Mouse (Mus musculus) heart, postnatal 25 days (tissue): Measurements from ENCODE around the gene Usp35. TPM values are rescaled to one million over a fixed set of nuclear protein-coding genes. Genes with fewer than 3 reads are reported as not detected.

Experiments
- DNase-seq: peaks from one replicate; pipeline ENCODE4 v3.0.0; 2022; ENCODE audit warnings: low spot score
- intact Hi-C: fragments of 180-260 bp; cut with DNase I; formaldehyde crosslinking; loops from one replicate; pipeline ENCODE4 v1.15.1; 2025
- total RNA-seq, 2 experiments: library from RNA; stranded (reverse); gene quantifications; 2 replicates each; pipeline ENCODE4 v1.2.3; 2021

The Usp35 gene
- total RNA-seq, 2 experiments from 2014 or later: 0.61 to 0.65 TPM

DNA sequence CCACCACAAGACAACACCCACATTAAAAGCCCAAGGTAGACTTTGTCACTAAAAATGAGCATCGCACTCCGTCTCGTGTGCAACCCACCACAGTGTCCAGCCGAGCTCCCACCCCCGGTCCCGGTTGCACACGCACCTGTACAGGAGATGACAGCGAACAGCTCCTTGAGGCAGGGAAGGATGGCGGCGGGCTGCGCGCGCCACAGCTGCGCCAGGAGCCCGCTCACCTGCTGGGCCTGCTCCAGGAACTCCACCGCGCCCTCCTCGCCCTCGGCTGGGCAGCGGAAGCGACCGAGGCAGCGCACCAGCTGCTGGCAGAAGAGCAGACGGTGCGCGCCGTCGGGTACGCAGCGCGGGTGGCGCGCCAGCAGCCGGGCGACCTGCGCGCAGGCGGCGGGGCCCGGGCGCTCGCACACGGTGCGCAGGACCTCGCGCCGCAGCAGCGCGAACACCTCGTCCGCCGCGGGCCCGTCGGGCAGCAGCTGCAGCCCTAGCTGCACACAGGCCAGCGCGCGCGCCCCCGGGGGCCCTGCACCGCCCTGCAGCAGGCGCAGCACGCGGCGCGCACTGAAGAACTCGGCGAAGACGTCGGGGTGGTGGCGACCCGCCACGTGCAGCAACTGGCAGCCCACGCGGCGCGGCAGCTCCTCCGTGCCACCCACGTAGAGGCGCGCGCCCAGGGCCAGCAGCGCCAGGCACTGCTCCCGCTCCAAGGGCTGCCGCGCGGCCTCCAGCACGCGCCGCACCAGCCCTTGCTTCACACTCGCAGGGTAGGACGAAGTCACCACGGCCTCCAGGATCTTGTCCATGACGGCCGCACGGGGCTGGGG is 6.4 kb downstream of the Usp35 start:
- DNase-seq: no peak
- intact Hi-C loops: no loop called here

DNA sequence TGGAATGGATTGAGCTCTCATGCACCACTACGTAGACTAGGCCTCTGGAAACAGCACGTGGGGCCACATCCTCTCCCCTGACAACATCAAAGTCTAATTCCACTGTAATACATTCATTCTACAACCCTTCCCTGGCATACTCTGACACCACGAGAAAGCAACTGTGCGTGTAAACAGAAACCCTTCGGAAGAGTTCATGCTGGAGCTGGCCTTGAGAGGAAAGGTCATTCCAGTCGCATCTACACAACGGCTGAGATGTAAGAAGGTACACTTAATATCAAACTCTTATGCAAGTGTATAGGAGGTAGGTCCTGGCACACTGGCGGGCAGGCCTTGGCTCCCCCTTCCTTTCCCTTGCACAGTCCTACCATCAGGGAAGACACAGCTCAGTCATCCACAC is 7.5 kb downstream of the Usp35 start:
- intact Hi-C loops: no loop called here
- DNase-seq: no peak

DNA sequence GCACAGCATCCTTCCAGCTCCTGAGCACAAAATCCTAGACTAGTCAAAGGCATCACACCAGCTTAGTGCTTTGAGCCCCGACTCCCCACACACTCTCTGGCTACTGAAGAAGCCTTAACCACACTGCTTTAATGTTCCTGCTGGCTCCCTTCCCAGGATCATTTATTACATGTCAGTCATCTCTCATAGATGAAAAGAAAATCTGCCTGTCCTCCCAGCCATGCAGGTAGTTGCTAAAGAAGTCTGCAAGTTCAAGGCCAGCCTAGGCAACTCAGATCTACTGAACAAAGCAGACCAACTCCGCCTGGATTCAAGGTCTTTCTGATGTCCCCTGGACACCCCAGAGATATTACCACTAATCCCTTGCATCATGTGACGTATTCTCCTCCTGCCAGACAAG is 14.1 kb downstream of the Usp35 start:
- intact Hi-C loops: no loop called here
- DNase-seq: no peak

DNA sequence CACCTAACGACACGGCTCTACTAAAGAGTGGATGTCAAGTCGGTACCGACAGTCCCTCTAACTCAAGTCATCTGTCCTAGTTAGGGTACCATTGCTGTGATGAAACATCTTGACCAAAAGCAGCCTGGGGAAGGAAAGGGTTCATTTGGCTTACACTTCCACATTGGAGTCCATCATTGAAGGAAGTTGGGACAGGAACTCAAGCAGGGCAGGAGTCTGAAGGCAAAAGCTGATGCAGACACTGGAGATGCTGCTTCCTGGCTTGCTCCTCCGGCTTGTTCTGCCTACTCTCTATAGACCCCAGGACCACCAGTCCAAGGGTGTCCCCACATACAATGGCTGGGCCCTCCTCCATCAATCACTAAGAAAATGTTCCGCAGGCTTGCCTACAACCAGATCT is 16.2 kb downstream of the Usp35 start:
- intact Hi-C loops: no loop called here
- no peak for DNase-seq

DNA sequence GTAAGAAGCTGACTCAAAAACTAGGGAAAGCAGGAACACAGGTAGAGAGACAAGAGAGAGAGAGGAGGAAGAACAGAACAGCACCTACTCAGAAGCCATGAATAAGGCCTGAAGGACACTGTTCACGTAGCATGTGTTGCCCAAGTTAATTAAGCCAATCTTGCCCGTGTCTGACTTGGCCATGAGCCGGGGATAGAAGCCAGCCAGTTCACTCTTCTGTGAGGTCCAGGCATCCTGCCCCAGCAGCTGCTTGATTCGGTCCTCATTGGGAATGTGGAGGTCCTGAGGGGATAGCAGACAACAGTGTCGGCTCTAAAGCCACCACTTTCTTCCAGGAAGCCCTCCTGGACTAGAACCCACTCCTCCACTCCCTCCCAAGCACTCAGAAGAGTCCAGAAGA is 17.2 kb downstream of the Usp35 start:
- DNase-seq: no peak
- intact Hi-C loops: no loop called here

DNA sequence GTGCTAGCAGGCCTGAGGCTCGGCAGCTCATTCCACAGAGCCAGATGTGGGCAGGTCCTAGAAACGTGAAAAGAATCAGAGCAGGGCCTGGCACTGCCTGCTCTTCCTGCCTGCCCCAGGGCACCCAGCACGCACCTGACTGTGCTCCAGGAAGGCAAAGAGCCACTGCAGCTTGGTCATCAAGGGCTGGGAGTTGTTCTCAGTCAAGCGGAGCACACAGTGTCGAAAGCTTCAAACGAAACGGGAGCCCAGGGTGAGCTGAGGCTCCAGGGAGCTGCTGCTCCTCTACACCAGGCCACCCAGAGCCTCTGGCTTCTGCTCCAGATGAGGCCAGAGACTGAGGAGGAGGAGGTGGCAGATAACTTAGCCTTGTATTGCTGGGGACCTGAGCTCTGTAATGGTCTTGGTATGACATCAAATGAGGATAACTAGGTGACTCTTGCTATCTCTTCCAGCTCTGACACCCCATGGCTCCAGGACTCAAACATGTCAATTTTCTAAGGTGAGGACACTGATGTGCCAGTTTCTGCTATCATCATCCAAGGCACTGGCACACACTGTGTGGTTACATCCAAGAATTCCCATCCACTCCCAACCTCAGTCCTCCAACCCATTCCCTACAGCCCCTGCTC is 18.3 kb downstream of the Usp35 start:
- intact Hi-C loops: no loop called here

DNA sequence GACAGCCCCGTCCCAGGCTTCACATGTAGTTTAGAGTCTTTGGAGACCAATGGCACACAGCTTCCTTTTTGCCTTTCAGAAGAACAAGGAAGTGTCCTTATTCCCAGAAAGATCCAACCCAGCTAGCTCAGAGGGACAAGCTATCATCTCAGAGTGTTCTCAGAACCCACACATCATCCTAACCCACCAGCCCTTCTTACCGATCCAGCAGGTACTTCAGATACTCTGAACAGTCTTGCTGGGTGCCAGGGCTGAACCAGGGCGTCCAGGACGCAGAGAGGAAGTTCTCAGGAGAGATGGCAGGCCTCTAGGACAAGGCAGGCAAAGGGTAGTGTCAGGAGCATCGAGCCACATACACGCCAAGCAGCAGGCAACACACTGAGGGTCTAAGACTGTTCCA is 19.0 kb downstream of the Usp35 start:
- DNase-seq: no peak

More for the DNA sequence above, 18.3 kb downstream of the Usp35 start:
- DNase-seq: no peak

DNA sequence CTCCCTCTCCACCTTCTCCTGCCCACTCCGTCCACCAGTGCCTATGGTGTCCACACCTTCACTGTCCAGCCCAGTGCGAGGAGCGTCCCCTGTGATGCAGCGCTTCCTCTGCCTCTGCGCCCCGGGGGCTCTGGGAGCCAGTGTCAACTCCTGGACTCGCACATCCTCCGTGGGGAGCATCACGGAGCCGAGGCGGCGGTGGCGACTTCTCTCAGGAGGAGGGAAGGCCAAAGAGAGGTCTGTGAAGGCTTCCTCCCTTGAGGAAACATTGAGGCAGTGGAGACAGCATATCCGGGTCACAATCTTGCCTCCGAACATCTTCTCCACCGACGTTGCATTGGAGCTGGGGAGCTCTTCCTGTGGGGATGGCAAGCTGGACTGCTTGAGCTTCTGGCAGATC is 19.6 kb downstream of the Usp35 start:
- DNase-seq: no peak
- intact Hi-C loops: no loop called here

More for the DNA sequence above, 19.0 kb downstream of the Usp35 start:
- intact Hi-C loops: no loop called here

DNA sequence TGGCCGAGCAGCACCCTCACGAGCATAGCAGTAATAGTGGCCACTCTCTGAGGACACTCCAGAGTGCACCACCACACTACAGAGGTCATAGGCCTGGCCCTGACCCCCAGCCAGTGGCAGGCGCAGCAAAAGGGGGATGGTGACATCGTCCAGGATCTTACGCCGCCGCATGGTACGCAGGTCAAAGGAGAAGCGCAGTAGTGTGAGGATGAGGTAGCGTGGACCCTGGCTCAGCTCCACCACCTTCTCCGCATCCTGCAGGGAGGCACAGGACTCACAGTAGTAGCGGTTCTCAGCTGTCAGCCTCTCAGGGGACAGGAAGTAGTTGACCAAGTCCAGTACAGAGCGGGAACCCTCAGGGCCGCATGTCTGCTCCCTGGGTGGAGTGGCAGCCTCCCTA is 20.2 kb downstream of the Usp35 start:
- intact Hi-C loops: no loop called here
- DNase-seq: no peak

DNA sequence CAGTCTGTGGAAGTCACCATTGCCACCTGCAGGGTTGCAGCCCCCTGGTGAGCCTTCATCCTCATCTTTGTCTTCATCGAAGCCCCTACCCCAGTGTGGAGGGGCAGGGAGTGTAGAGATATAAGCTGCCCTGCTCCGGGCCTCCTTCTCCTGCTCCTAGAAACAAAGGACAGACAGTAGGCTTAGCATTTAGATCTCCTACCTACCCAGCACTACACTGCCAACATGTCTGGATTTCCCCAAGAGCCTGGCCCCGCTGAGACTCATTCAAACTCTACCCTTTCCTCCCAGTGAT is 21.5 kb downstream of the Usp35 start:
- no peak for DNase-seq
- intact Hi-C loops: no loop called here

DNA sequence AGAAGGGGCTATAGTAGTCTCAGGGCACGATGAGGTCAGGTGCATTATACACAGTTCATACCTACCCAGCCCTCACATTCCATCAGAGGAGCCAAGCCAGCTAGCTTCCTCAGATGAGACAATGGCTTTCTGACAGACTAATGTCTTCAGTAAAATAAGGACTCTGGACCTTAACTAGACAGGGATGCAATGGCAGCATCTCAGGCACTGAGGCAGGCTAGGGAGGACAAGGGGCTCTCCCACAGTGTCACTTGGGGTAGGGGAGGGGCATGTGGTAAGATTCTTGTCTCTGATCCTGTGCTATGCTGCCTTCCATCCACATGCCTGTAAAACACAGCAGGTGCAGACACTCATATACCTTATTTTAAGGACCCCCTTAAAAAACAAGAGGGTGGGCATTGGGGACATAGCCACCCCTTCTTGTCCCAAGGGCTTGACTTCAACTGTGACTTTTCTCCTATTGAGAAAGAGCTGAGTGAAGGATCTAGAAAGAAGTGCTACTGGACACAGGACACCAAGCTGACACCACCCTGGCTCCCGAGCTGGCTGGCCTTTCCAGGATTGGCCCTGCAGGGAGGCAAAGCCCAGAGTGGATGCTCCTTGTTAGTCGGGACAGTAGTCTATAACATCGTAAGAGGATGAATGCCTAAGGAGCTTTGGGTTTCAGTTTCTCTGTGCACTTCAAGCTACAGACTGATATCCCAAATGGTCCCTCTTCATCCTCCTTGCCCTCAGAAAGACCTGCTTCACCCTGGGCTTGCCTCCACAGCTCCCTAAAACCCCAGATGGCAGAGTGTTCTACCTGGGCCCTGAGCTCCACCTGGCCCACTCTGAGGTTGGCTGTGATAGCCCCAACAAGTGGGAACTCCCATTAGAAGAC is 22.1 kb downstream of the Usp35 start:
- no peak for DNase-seq
- intact Hi-C loops: no loop called here

DNA sequence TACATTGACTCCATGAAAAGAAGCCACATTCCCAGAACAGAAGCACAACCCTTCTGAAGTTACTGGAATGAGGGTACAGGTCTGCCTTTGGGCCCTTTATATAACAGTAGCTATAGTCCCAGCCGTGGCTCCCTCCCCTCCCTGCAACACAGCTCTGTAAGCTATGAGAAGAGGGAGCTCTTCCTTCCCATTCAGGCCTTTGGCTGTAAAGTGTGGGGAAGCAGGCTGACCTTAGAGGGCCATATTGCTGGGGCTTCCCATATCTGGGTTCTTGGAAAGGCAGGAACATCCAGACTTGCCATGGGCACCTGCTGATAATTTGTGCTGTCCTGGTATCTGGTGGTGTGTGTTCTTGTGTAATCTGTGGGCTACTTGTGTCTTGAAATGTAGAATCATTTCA is 24.3 kb downstream of the Usp35 start:
- intact Hi-C loops: no loop called here
- DNase-seq: no peak

DNA sequence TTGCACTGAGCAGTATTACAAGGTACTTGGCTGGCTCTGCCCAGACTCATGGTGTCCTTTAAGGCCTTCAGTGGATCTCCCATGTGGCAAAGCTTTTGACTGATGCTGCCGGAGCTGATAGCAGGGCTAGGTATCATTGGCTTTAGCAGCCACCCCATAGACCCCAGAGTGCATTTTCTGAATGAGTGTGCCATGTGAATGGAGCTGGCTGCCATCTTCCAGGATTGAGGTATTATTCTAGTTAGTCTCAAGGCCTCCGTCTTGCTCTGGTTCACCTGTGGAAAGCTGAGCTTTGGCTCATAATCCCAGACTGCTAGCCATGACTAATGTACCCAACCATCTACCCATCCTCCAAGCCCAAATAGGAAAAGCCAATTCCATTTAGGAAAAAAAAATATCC is 25.0 kb downstream of the Usp35 start:
- intact Hi-C loops: no loop called here
- DNase-seq: no peak

DNA sequence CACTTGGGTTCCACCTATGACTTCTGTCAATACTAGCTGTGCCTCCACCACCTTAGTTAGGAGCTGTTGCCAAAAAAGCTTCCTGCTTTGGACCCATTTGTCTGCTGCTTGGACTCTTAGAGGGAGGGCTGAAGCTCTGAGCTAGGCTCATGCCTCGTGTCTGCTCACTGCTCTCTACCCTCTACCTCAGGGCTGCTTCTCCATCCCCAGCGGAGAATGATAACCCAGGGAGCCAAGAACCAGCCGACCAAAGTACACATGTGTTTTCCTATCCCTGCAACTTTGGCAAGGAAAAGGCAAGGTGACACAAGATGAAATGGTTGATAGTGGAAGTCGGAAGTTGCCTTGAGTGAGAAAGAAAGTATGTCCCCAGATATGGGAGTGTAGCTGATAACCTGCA is 26.6 kb downstream of the Usp35 start:
- no peak for DNase-seq
- intact Hi-C loops: no loop called here

DNA sequence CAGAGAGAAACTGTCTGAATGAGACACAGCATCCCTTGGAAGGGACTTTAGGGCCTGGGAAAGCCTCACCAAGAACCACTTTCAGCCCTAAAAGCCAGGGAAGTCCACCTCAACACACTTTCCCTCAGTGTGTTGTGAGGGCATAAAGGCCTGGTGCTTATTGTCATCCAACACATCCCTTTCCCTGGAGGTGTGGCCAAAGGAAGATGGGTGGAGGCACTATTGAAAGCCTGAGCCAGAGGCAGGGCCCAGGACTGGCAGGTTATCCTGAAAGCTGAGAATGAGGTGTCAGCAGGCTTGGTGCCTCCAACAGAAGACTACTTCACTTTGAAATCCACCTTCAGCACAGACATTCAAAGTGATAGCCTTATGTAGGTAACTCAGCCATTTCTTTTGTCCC is 27.3 kb downstream of the Usp35 start:
- DNase-seq: no peak
- intact Hi-C loops: no loop called here

DNA sequence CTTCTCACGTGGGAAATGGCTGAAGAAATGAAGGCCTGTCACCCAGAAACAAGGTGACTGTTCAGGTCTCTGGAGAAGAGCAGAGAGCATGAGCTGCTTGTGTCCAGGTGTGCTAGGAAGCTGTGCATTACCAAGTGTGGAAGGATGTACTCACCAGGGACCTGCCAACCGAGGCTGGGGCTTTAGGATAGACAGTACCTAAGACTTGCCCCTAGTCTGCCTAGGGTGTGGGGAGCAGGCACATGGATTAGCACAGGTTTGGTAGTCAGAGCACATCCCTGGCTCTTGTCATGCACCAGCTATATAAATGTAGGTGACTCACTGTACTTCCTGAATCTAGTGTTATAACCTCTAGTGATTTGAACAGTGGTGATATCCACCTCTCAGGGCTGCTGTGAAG is 28.2 kb downstream of the Usp35 start:
- intact Hi-C loops: no loop called here
- no peak for DNase-seq

DNA sequence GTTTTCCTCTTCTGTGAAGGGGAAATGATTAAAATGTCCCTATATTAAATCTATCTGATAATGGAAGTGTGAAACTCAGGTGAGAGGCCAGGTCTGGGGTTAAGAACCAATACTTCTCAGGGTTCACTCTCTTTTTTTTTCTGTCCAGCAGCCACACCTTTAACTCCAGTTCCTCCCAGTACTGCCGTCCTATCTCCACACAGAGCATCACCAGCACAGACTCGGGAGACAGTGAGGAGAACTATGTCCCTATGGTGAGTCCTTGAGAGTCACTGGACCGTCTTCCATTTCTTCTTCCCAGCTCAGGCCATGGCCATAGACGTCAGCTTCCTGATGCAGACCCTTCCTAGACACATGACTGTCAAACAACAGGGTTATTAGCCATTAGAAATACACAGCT is 28.9 kb downstream of the Usp35 start:
- DNase-seq: no peak
- intact Hi-C loops: no loop called here

DNA sequence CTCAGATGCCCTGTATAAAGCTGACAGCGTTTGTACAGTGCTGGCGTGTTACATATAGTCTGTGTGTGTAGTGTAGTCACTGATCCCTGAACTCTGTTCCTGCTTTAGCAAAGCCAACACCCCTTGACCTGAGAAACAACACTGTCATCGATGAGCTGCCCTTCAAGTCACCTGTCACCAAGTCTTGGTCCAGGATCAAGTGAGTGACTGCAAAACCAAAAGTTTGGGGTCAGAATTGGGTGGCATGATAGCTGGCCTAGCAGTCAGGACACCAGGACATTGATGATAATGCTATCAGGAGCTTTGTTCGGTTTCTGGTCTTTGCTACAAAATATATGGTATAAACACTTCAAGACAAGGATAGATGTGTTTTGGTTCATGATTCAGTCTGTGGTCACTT is 29.6 kb downstream of the Usp35 start:
- intact Hi-C loops: no loop called here
- no peak for DNase-seq

DNA sequence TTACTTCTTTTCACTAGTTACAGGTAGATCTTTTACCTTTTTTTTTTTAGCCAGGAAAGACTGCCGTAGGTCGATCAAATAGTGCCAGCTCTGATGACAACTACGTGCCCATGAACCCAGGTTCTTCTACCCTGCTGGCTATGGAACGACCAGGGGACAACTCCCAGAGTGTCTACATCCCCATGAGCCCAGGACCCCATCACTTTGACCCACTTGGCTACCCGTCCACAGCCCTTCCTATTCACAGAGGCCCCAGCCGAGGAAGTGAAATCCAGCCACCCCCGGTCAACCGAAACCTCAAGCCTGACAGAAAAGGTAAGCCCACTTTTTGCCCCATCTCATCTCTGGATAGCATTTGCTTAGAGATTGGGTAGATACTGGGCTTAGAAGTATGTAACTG is 30.5 kb downstream of the Usp35 start:
- intact Hi-C loops: no loop called here
- DNase-seq: no peak

DNA sequence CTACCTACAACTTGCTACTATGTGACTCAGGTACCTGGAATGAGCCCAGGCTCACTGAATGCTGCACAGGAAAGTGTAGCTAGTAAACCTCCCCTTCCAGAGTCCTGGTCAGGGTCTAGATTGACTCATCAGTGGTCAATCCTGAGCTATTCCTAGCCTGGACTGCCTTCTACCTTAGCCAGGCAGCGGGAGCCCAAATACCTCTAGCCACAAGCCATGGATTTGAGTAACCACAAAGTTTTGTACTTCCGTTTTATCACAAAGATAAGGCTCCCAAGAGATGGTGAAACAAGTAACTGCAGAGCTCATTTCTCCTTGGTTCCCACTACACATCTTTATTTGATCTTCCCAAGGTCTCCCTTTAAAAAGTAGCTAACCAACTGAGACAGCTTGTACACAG is 30.9 kb downstream of the Usp35 start:
- no peak for DNase-seq
- intact Hi-C loops: no loop called here

DNA sequence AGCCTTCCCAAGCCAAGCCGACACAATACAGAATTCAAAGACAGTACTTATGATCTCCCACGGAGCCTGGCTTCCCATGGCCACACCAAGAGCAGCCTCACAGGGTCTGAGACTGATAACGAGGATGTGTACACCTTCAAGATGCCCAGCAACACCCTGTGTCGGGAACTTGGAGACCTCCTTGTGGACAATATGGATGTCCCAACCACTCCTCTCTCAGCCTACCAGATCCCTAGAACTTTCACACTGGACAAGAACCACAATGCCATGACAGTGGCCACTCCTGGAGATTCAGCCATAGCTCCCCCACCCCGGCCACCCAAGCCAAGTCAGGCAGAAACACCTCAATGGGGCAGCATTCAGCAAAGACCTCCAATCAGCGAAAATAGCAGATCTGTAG is 32.9 kb downstream of the Usp35 start:
- intact Hi-C loops: loop anchor here (1.0 to 5.0 kb wide), 4 partner anchors 37 to 330 kb away; no protein-coding TSS in a partner anchor
- DNase-seq: no peak
